Mouse (Mus musculus) splenic B cell, adult 2 months (primary cell): ENCODE results near the gene Gm5431.
"Not testable (repeated sequence)": the region's sequence is repeated elsewhere in the genome, so short reads cannot be mapped to it uniquely, and the experiment has no call there.

Experiments used
- DNase-seq: peaks from one replicate; pipeline ENCODE4 v3.0.0-alpha.2; 2011; ENCODE audit warnings: low read depth, low spot score
- H3K27me3 ChIP-seq: 2 replicates; pipeline ENCODE4 v1.6.1; 2012; ENCODE audit warnings: mild to moderate bottlenecking, low read length, moderate library complexity, mixed read lengths; ENCODE audit not compliant: control insufficient read depth, poor library complexity, insufficient read depth, severe bottlenecking
- H3K36me3 ChIP-seq: 2 replicates; pipeline ENCODE4 v1.6.1; 2012; ENCODE audit warnings: mild to moderate bottlenecking, low read length, moderate library complexity, mixed read lengths; ENCODE audit not compliant: control insufficient read depth, poor library complexity, insufficient read depth, severe bottlenecking

Gm5431 gene

GRCm38 (mm10) chr11:48902021-48902420 is at the start of gene Gm5431:
Gene Gm5431, minus strand, starts transcription at chr11:48902214.
- no peaks in the 10 kb centered on the region for H3K36me3 ChIP-seq
- peak; percentile 62 for DNase-seq
- H3K27me3 ChIP-seq = no peaks in the 10 kb centered on the region

GRCm38 (mm10) chr11:48946090-48946489 is 44.1 kb upstream of the Gm5431 start, which contains the start of gene Psme2b:
Gene Psme2b, minus strand, starts transcription at chr11:48946190.
- not testable (repeated sequence) for H3K27me3 ChIP-seq, H3K36me3 ChIP-seq, DNase-seq

- H3K36me3 ChIP-seq, DNase-seq, H3K27me3 ChIP-seq: not testable (repeated sequence)
These were observed 37.3 kb upstream of the Gm5431 start for GRCm38 (mm10) chr11:48939286-48939685.

- not testable (repeated sequence) for DNase-seq, H3K27me3 ChIP-seq, H3K36me3 ChIP-seq
These were observed 33.3 kb upstream of the Gm5431 start for GRCm38 (mm10) chr11:48935291-48935690.

- not testable (repeated sequence) for H3K27me3 ChIP-seq, DNase-seq, H3K36me3 ChIP-seq
These were observed 31.9 kb upstream of the Gm5431 start for GRCm38 (mm10) chr11:48933923-48934322.

- not testable (repeated sequence) for H3K36me3 ChIP-seq, DNase-seq, H3K27me3 ChIP-seq
These were observed 31.4 kb upstream of the Gm5431 start for GRCm38 (mm10) chr11:48933422-48933821.

- H3K36me3 ChIP-seq, DNase-seq, H3K27me3 ChIP-seq: not testable (repeated sequence)
These were observed 26.1 kb upstream of the Gm5431 start for GRCm38 (mm10) chr11:48928068-48928467.

GRCm38 (mm10) chr11:48926437-48926836 is 24.4 kb upstream of the Gm5431 start:
- H3K27me3 ChIP-seq, DNase-seq, H3K36me3 ChIP-seq: not testable (repeated sequence)

- not testable (repeated sequence) for H3K27me3 ChIP-seq, DNase-seq, H3K36me3 ChIP-seq
These were observed 21.8 kb upstream of the Gm5431 start for GRCm38 (mm10) chr11:48923818-48924217.

- Histone ChIP-seq H3K27me3 (no peaks in the 10 kb centered on the region), H3K36me3 (no peaks in the 10 kb centered on the region)
- no peak for DNase-seq
These were observed 16.4 kb upstream of the Gm5431 start for GRCm38 (mm10) chr11:48918380-48918779.

GRCm38 (mm10) chr11:48913611-48914010 is 11.6 kb upstream of the Gm5431 start:
- DNase-seq = peak; percentile 64
- H3K27me3 ChIP-seq = no peaks in the 10 kb centered on the region
- no peaks in the 10 kb centered on the region for H3K36me3 ChIP-seq

- DNase-seq = no peak
- Histone ChIP-seq H3K27me3 (no peaks in the 10 kb centered on the region), H3K36me3 (no peaks in the 10 kb centered on the region)
These were observed 6.4 kb upstream of the Gm5431 start for GRCm38 (mm10) chr11:48908459-48908858.

GRCm38 (mm10) chr11:48901567-48901930 is 465 bp downstream of the Gm5431 start:
- peak; percentile 68 for DNase-seq
- H3K27me3 ChIP-seq, H3K36me3 ChIP-seq: not testable (repeated sequence)

- H3K36me3 ChIP-seq, H3K27me3 ChIP-seq: not testable (repeated sequence)
- peak; percentile 79 for DNase-seq
These were observed 1.1 kb downstream of the Gm5431 start for GRCm38 (mm10) chr11:48900654-48901566.

- no peak for DNase-seq
- Histone ChIP-seq H3K36me3 (no peaks in the 10 kb centered on the region), H3K27me3 (no peaks in the 10 kb centered on the region)
These were observed 3.1 kb downstream of the Gm5431 start for GRCm38 (mm10) chr11:48898812-48899431.
